Mouse (Mus musculus) liver, embryonic 14.5 days (tissue): ENCODE measurements around the gene Gm10775.

ENCODE experiments used
- CTCF ChIP-seq: IDR thresholded peaks from 2 replicates; pipeline ENCODE4 v1.5.1; 2016; ENCODE audit warnings: antibody characterized with exemption, low read depth, control low read depth
- EP300 ChIP-seq: IDR thresholded peaks from 2 replicates; pipeline ENCODE4 v1.6.1; 2016; ENCODE audit warnings: antibody characterized with exemption, low read depth

GRCm38 (mm10) chr13:65225945-65226344, 33.4 kb upstream of the Gm10775 start:
- TF ChIP-seq CTCF (no peak), EP300 (no peak)
